Mouse (Mus musculus): ENCODE measurements around the gene Mcrip2. TPM values are rescaled to one million over a fixed set of nuclear protein-coding genes. Genes with fewer than 3 reads are reported as not detected.

The Mcrip2 gene
- polyA plus RNA-seq, 1 experiment from 2014 or later = 13.9 TPM

DNA sequence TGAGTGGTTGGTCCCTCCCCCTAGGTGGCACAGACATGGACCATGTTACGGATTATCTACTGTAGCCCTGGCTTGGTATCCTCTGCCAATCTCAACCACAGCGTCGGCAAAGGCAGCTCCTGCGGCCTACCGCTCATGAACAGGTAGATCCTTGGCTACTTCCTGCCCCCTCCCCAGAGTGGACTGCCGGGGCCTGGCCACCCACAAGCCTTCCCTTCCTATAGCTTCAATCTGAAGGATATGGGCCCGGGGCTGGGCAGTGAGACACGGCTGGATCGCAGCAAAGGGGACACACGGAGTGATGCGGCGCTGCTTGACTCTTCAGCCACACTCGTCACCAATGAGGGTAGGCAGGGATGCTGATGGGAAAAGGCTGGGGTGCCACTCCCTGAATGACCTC, 41.6 kb downstream of the Mcrip2 start:
- H3K4me3 ChIP-seq (replicated peaks; ENCODE audit: low read depth, low read length) = no peak overlapping the region
- H3K27ac ChIP-seq (replicated peaks; ENCODE audit: low read depth, low read length) = no peak overlapping the region
- H3K4me2 ChIP-seq (ENCODE audit: low read length) = no peak overlapping the region
- no peak overlapping the region for H3K9ac ChIP-seq (replicated peaks; ENCODE audit: low read length)
- peaks cover 39% of the 10 kb centered on the region for H3K4me1 ChIP-seq (ENCODE audit: control insufficient read depth, insufficient read depth, low read length)
- no peaks in the 10 kb centered on the region for H3K27me3 ChIP-seq (ENCODE audit: control insufficient read depth, insufficient read depth, low read length)
- ATAC-seq (ENCODE audit: low FRiP score, low TSS enrichment) = no peak
- DNase-seq = no peak
- peaks cover 45% of the 10 kb centered on the region for H3K36me3 ChIP-seq (ENCODE audit: control insufficient read depth, insufficient read depth, low read length)
- H3K9me3 ChIP-seq (ENCODE audit: control insufficient read depth, low read length) = no peaks in the 10 kb centered on the region
- 96% methylated on average over 13 of the region's 13 CpGs for WGBS

DNA sequence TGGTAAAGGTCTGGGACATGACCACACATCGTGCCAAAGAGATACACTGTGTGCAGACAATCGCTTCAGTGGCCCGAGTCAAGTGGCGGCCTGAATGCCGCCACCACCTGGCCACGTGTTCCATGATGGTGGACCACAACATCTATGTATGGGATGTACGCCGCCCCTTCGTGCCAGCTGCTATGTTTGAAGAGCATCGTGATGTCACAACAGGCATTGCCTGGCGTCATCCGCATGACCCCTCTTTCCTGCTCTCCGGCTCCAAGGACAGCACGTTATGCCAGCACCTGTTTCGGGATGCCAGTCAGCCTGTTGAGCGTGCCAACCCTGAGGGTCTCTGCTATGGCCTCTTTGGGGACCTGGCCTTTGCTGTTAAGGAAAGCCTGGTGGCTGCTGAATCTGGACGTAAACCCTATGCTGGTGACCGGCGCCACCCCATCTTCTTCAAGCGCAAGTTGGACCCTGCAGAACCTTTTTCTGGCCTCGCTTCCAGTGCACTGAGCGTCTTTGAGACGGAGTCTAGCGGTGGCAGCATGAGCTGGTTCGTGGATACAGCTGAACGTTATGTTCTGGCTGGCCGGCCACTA, 42.5 kb downstream of the Mcrip2 start:
- DNase-seq (no peak), ATAC-seq (ENCODE audit: low FRiP score, low TSS enrichment) (no peak)
- no peak overlapping the region for H3K9ac ChIP-seq (replicated peaks; ENCODE audit: low read length)
- H3K27ac ChIP-seq (replicated peaks; ENCODE audit: low read depth, low read length) = no peak overlapping the region
- no peaks in the 10 kb centered on the region for H3K9me3 ChIP-seq (ENCODE audit: control insufficient read depth, low read length)
- WGBS = 96% methylated on average over 27 of the region's 27 CpGs
- H3K4me1 ChIP-seq (ENCODE audit: control insufficient read depth, insufficient read depth, low read length) = peaks cover 29% of the 10 kb centered on the region
- no peaks in the 10 kb centered on the region for H3K27me3 ChIP-seq (ENCODE audit: control insufficient read depth, insufficient read depth, low read length)
- H3K4me3 ChIP-seq (replicated peaks; ENCODE audit: low read depth, low read length) = no peak overlapping the region
- peaks cover 38% of the 10 kb centered on the region for H3K36me3 ChIP-seq (ENCODE audit: control insufficient read depth, insufficient read depth, low read length)
- no peak overlapping the region for H3K4me2 ChIP-seq (ENCODE audit: low read length)

DNA sequence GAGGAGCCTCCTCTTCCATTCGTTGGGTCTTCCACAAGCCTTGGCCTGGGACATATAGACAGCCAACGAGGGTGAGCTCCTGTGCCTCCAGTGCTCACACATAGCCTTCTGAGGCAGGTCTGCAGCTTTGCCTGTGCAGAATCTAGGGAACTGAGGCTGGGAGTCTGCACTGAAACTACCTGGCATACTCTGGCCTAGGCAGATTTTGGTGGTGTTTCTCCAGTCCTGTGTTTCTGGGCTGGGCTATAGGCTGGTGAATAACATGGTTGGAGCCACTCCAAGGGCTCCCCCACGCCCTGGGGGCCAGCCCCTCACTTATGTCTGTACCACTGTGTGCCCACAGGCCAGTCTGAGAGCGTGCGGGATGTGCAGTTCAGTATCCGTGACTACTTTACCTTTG, 43.3 kb downstream of the Mcrip2 start:
- peaks cover 32% of the 10 kb centered on the region for H3K36me3 ChIP-seq (ENCODE audit: control insufficient read depth, insufficient read depth, low read length)
- H3K9ac ChIP-seq (replicated peaks; ENCODE audit: low read length) = no peak overlapping the region
- H3K4me2 ChIP-seq (ENCODE audit: low read length) = peak overlapping the region; percentile 97
- H3K27me3 ChIP-seq (ENCODE audit: control insufficient read depth, insufficient read depth, low read length) = no peaks in the 10 kb centered on the region
- no peak overlapping the region for H3K4me3 ChIP-seq (replicated peaks; ENCODE audit: low read depth, low read length)
- peaks cover 29% of the 10 kb centered on the region for H3K4me1 ChIP-seq (ENCODE audit: control insufficient read depth, insufficient read depth, low read length)
- H3K9me3 ChIP-seq (ENCODE audit: control insufficient read depth, low read length) = no peaks in the 10 kb centered on the region
- 86% methylated on average over 6 of the region's 6 CpGs for WGBS
- ATAC-seq (ENCODE audit: low FRiP score, low TSS enrichment) (no peak), DNase-seq (no peak)
- H3K27ac ChIP-seq (replicated peaks; ENCODE audit: low read depth, low read length) = no peak overlapping the region

DNA sequence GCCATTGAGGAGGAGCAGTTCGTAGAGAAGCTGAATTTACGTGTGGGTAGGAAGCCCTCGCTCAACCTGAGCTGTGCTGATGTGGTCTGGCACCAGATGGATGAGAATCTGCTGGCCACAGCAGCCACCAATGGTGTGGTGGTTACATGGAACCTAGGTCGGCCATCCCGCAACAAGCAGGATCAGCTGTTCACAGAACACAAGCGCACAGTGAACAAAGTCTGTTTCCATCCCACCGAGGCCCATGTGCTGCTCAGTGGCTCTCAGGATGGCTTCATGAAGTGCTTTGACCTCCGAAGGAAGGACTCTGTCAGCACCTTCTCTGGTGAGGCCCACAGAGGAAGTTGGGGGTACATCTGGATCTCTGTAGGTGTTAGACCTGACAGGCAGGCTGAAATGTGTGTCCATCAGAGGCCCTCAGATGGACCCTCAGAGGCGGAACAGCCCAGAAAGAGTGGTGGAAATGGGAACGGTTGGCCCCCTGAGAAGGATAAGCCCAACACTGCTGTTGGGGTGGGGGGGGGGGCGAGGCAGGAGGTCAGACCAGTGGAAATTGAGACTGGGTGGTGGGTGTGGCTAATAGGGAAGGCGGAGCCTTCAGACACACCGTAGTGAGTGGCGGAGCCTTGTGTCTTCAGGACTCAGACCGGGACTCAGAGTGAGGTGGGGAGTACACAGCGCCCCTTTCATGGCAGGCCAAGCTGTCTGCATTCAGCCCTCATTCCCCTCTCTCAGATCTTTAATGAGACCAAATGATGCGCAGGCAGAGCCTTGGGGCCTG, 44.0 kb downstream of the Mcrip2 start:
- Histone ChIP-seq H3K4me3 (replicated peaks; ENCODE audit: low read depth, low read length) (peak overlapping the region; percentile 59), H3K4me2 (ENCODE audit: low read length) (peak overlapping the region; percentile 97), H3K27me3 (ENCODE audit: control insufficient read depth, insufficient read depth, low read length) (no peaks in the 10 kb centered on the region), H3K9ac (replicated peaks; ENCODE audit: low read length) (peak overlapping the region; percentile 72), H3K27ac (replicated peaks; ENCODE audit: low read depth, low read length) (no peak overlapping the region), H3K9me3 (ENCODE audit: control insufficient read depth, low read length) (no peaks in the 10 kb centered on the region), H3K36me3 (ENCODE audit: control insufficient read depth, insufficient read depth, low read length) (peaks cover 32% of the 10 kb centered on the region), H3K4me1 (ENCODE audit: control insufficient read depth, insufficient read depth, low read length) (peaks cover 23% of the 10 kb centered on the region)
- no peak for DNase-seq
- no peak for ATAC-seq (ENCODE audit: low FRiP score, low TSS enrichment)
- 73% methylated on average over 17 of the region's 17 CpGs for WGBS

DNA sequence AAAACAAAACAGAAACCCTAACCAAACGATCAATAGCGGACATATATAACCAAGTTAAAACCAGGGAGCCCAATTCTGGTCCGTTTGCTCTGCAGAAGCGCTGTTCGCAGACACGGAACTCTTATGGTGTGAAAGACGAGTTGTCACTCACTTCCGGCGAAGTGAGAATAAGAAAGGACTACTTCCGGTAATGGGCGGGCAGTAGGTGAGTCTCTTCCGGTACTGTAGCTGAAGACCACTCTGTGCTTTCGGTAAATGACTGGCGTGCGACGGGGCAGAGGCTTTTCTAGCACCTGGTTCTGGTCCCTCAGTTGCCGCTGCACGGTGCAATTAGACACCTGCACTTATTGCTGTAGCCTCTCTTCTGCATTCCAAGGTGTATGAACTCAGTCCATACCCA, 45.1 kb downstream of the Mcrip2 start, which contains the start of gene Wdr24:
Gene Wdr24, plus strand, starts transcription at position 176 of the 400 bp plus-strand sequence.
- H3K4me1 ChIP-seq (ENCODE audit: control insufficient read depth, insufficient read depth, low read length) = peaks cover 21% of the 10 kb centered on the region
- peak within 1 kb of the TSS; percentile 72 for H3K9ac ChIP-seq (replicated peaks; ENCODE audit: low read length)
- WGBS = under 1% methylated on average over 18 of the region's 18 CpGs
- peaks cover 1% of the 10 kb centered on the region; the same call in 1 of the 2 replicates for H3K27me3 ChIP-seq (ENCODE audit: control insufficient read depth, insufficient read depth, low read length)
- peak within 1 kb of the TSS; percentile 97 for H3K4me2 ChIP-seq (ENCODE audit: low read length)
- peak; percentile 66; the same call in 1 of the 2 replicates for ATAC-seq (ENCODE audit: low FRiP score, low TSS enrichment)
- H3K9me3 ChIP-seq (ENCODE audit: control insufficient read depth, low read length) = no peaks in the 10 kb centered on the region
- peak within 1 kb of the TSS; percentile 72 for H3K27ac ChIP-seq (replicated peaks; ENCODE audit: low read depth, low read length)
- peak; percentile 94 for DNase-seq
- H3K36me3 ChIP-seq (ENCODE audit: control insufficient read depth, insufficient read depth, low read length) = peaks cover 38% of the 10 kb centered on the region
- H3K4me3 ChIP-seq (replicated peaks; ENCODE audit: low read depth, low read length) = peak within 1 kb of the TSS; percentile 59

DNA sequence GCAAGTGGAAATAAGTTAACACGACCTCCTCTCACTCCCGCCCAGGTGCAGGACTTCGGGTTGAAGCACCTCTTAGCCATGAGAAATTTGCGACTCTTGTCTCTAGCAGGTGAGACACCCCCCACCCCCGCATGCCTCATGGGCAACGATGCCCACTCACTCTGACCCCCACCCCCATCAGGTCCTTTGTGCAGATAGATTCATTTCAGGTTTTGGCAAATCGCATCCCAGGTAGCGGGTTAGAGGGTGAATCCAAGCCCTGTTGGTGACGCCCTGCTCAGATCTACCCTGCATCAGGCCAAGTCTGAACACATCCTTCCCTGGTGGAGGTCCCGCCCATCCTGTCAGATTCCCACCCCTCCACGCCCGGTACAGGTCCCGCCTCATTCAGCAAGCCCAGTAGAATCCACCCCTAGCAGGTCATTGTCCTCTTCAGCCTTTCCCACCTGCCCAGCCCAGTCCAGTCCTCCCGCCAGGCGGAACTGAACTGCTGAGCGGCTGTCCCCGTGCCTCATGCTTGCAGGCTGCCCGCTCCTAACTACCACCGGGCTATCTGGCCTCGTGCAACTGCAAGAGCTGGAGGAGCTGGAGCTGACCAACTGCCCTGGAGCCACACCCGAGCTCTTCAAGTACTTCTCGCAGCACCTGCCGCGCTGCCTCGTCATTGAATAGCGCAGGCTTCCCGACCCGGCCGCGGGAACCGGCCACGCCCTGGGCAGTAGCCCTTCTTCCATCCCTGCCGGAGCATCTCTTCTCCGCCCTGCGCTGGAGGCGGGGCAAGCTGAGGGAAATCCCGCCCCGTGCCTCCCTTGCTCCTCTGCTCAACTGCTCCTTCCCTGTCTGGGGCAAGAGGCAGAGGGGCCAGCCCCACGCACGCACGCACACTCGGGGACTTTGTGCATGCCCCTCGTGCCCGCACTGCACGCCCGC, 49.4 kb downstream of the Mcrip2 start:
- Histone ChIP-seq H3K9ac (replicated peaks; ENCODE audit: low read length) (no peak overlapping the region), H3K4me3 (replicated peaks; ENCODE audit: low read depth, low read length) (no peak overlapping the region), H3K9me3 (ENCODE audit: control insufficient read depth, low read length) (no peaks in the 10 kb centered on the region), H3K36me3 (ENCODE audit: control insufficient read depth, insufficient read depth, low read length) (peaks cover 38% of the 10 kb centered on the region), H3K4me2 (ENCODE audit: low read length) (no peak overlapping the region), H3K4me1 (ENCODE audit: control insufficient read depth, insufficient read depth, low read length) (peaks cover 7% of the 10 kb centered on the region), H3K27ac (replicated peaks; ENCODE audit: low read depth, low read length) (no peak overlapping the region), H3K27me3 (ENCODE audit: control insufficient read depth, insufficient read depth, low read length) (peaks cover 10% of the 10 kb centered on the region)
- DNase-seq = no peak
- no peak for ATAC-seq (ENCODE audit: low FRiP score, low TSS enrichment)
- 10% methylated on average over 45 of the region's 46 CpGs for WGBS

DNA sequence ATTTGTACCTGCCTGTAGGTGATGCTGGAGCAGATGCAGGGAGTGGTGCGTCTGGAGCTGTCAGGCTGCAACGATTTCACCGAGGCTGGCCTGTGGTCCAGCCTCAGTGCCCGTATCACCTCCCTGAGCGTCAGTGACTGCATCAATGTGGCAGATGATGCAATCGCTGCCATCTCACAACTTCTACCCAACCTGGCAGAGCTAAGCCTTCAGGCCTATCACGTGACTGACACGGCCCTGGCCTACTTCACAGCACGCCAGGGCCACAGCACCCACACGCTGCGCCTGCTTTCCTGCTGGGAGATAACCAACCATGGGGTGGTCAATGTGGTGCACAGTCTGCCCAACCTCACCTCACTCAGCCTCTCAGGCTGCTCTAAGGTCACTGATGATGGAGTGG, 50.9 kb downstream of the Mcrip2 start:
- peaks cover 10% of the 10 kb centered on the region for H3K27me3 ChIP-seq (ENCODE audit: control insufficient read depth, insufficient read depth, low read length)
- DNase-seq = no peak
- no peak overlapping the region for H3K4me3 ChIP-seq (replicated peaks; ENCODE audit: low read depth, low read length)
- H3K9ac ChIP-seq (replicated peaks; ENCODE audit: low read length) = no peak overlapping the region
- H3K4me2 ChIP-seq (ENCODE audit: low read length) = no peak overlapping the region
- ATAC-seq (ENCODE audit: low FRiP score, low TSS enrichment) = no peak
- H3K9me3 ChIP-seq (ENCODE audit: control insufficient read depth, low read length) = no peaks in the 10 kb centered on the region
- H3K36me3 ChIP-seq (ENCODE audit: control insufficient read depth, insufficient read depth, low read length) = peaks cover 38% of the 10 kb centered on the region
- H3K27ac ChIP-seq (replicated peaks; ENCODE audit: low read depth, low read length) = no peak overlapping the region
- WGBS = 93% methylated on average over 11 of the region's 11 CpGs
- H3K4me1 ChIP-seq (ENCODE audit: control insufficient read depth, insufficient read depth, low read length) = peaks cover 10% of the 10 kb centered on the region

Data from midbrain, embryonic 14.5 days (tissue).